Mouse (Mus musculus) liver, embryonic 15.5 days (tissue): ENCODE results near the gene Dock9. TPM values are rescaled to one million over a fixed set of nuclear protein-coding genes. Genes with fewer than 3 reads are reported as not detected.

Source experiments
- ATAC-seq: fragments of 200-750 bp; cut with Nextera tagmentation; 2 replicates; pipeline ENCODE4 v1.8.0; 2017; ENCODE audit warnings: moderate number of reproducible peaks, mild to moderate bottlenecking, moderate library complexity; ENCODE audit not compliant: insufficient read depth
- H3K27ac ChIP-seq: fragments of 300-500 bp; sonication (generic); replicated peaks from 2 replicates; pipeline ENCODE4 v1.5.1; 2015; ENCODE audit warnings: mild to moderate bottlenecking, inconsistent platforms
- H3K27me3 ChIP-seq: fragments of 300-500 bp; sonication (generic); 2 replicates; pipeline ENCODE4 v1.6.1; 2015; ENCODE audit warnings: mild to moderate bottlenecking, inconsistent platforms
- H3K36me3 ChIP-seq: fragments of 300-500 bp; sonication (generic); replicated peaks from 2 replicates; pipeline ENCODE4 v1.6.1; 2015; ENCODE audit warnings: moderate library complexity, mild to moderate bottlenecking, inconsistent platforms
- H3K4me1 ChIP-seq: fragments of 300-500 bp; sonication (generic); replicated peaks from 2 replicates; pipeline ENCODE4 v1.6.1; 2015; ENCODE audit warnings: inconsistent platforms
- H3K4me2 ChIP-seq: fragments of 300-500 bp; sonication (generic); 2 replicates; pipeline ENCODE4 v1.6.1; 2015; ENCODE audit warnings: moderate library complexity, mild to moderate bottlenecking, inconsistent platforms
- H3K4me3 ChIP-seq: fragments of 300-500 bp; sonication (generic); replicated peaks from 2 replicates; pipeline ENCODE4 v1.5.1; 2015; ENCODE audit warnings: mild to moderate bottlenecking, inconsistent platforms
- H3K9ac ChIP-seq: fragments of 300-500 bp; sonication (generic); 2 replicates; pipeline ENCODE4 v1.6.1; 2015; ENCODE audit warnings: moderate library complexity, mild to moderate bottlenecking, inconsistent platforms
- H3K9me3 ChIP-seq: fragments of 300-500 bp; sonication (generic); replicated peaks from 2 replicates; pipeline ENCODE4 v1.6.1; 2016; ENCODE audit warnings: inconsistent platforms
- WGBS: fragments of 180-500 bp; shearing (Covaris S2); methylation state at CpG from one replicate; pipeline ENCODE4 v1.1.7; 2015; ENCODE audit warnings: mixed read lengths; ENCODE audit not compliant: insufficient replicate concordance; 5-methylcytosine and 5-hydroxymethylcytosine counted together
- polyA plus RNA-seq: library from polyadenylated mRNA; unstranded; fragments of >200 nt; fragmentation: Nextera tagmentation; extraction: Ambion mirVana; gene quantifications from 2 replicates; pipeline ENCODE4 v1.2.1, GENCODE M21; 2015

Gene Dock9
- polyA plus RNA-seq, result 1.2 and 1.3 TPM in 2 replicates

DNA sequence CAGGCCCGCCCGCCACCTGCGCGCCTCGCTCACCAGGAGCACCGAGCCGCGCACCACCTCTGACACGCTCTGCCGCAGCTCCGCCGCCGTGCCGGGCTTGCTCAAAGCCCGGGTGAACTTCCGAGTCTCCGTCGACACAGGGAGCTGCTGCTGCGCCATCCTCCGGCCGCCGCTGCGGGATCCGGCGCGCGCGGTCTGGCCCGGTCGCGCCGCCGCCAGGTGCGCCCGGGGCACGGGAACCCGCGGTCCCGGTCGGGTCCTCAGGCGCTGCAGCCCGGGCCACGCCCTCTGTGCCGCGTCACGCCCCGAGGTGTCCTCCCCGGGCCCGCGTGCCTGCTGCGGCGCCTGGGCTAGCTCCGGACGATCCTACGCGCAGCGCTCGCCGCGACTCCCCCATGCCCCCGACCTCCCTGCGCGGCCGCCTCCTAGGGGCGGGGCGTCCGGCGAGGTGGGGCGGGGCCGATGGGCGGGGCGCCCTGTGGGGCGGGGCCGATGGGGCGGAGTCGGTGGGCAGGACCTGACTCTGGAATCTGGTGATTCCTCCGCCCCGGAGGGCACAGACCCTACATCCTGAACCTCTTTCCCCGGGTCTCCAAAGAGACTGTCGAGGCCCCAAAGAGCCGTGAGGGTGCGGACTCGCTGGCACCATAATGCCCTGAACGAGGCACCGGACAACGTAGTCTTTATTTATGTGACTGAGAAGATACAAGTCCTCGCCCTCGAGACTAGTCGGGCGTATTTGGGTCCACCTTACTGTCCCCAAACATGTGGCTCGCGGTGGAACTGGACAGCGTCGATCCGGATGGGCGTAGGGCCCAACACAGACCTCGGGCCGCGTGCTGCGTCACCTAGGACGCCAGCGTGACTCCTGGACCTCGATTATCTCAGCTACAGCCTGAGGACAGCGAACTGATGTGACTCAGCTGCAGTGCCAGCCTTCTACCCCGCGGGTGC is at the start of gene Dock9:
Dock9 (minus strand) TSS at position 381 of the 954 bp plus-strand sequence.
- no peaks in the 10 kb centered on the region for H3K9me3 ChIP-seq
- H3K9ac ChIP-seq, result peak within 1 kb of the TSS; percentile 54
- WGBS, result under 1% methylated on average over 106 of the region's 106 CpGs
- H3K4me1 ChIP-seq, result peaks cover 30% of the 10 kb centered on the region
- H3K27ac ChIP-seq, result peak within 1 kb of the TSS; percentile 81
- peaks cover 26% of the 10 kb centered on the region for H3K27me3 ChIP-seq
- peak within 1 kb of the TSS; percentile 66 for H3K4me3 ChIP-seq
- peak; percentile 84 for ATAC-seq
- no peaks in the 10 kb centered on the region for H3K36me3 ChIP-seq
- H3K4me2 ChIP-seq, result peak within 1 kb of the TSS; percentile 94

DNA sequence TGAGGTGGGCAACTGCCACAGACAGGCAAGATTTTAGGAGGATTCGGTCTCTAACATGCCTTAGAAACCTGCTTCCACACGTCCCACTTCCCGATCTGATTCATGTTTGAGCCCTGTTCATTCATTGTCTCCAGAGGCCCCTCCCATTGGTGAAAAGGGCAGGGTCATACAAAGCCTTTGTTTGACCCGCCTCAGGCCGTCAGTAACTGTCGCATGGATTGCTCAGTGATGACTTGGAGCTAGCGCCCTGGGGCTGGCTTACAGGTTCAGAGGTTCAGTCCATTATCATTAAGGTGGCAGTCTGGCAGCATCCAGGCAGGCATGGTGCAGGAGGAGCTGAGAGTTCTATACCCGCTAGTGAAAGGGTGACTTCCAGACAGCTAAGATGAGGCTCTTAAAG is 46.8 kb upstream of the Dock9 start:
- Histone ChIP-seq H3K27me3 (no peaks in the 10 kb centered on the region; the same call in 1 of the 2 replicates), H3K4me3 (no peak overlapping the region), H3K4me1 (no peaks in the 10 kb centered on the region), H3K9me3 (no peaks in the 10 kb centered on the region), H3K36me3 (no peaks in the 10 kb centered on the region), H3K27ac (no peak overlapping the region), H3K4me2 (no peak overlapping the region), H3K9ac (no peak overlapping the region)
- WGBS, result 61% methylated on average over 8 of the region's 8 CpGs
- ATAC-seq, result no peak

DNA sequence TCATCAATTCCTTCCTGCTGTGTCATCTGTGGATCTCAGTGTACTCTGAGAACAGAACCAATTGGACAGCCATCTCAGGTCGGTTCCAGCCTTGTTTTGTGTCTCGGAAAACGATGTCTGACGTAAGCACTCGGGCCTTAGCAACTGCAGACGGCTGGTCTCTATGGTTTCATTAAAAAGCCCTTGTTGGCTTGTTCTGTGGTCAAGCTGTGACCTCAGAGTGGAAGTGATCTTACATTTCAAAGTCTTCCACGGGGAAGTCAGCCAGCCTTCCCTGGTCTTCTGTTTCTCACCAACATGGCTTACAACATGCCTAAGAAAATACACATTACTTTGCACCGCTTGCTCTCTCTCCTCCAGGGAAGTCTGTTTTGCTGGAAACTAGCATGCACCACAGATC is 42.6 kb upstream of the Dock9 start:
- ATAC-seq, result no peak
- no peak overlapping the region for H3K9ac ChIP-seq
- no peak overlapping the region for H3K4me3 ChIP-seq
- no peaks in the 10 kb centered on the region for H3K4me1 ChIP-seq
- no peaks in the 10 kb centered on the region for H3K9me3 ChIP-seq
- WGBS, result 52% methylated on average over 8 of the region's 8 CpGs
- no peaks in the 10 kb centered on the region for H3K27me3 ChIP-seq
- H3K27ac ChIP-seq, result no peak overlapping the region
- no peak overlapping the region for H3K4me2 ChIP-seq
- no peaks in the 10 kb centered on the region for H3K36me3 ChIP-seq

DNA sequence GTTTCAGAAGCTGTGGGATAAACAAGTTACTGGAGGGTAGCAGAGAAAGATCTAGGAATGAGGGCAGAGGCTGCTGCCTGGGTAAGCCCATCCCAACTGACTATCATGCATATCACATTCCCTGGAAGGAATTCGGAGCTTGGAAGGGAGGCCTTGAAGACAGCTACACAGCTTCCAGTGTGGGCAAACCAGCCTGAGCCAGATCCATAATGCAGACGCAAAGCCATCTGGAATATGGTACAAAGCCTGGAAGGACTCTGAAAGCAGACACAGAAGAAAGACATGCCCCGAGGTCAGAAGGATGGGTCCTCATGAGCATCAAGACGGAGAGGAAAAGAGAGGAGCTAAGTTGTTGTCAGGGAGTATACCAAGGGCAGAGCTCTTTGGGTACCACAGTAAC is 40.5 kb upstream of the Dock9 start:
- H3K36me3 ChIP-seq, result no peaks in the 10 kb centered on the region
- H3K27ac ChIP-seq, result no peak overlapping the region
- no peaks in the 10 kb centered on the region for H3K27me3 ChIP-seq
- H3K4me3 ChIP-seq, result no peak overlapping the region
- WGBS, result 59% methylated on average over 4 of the region's 4 CpGs
- H3K4me1 ChIP-seq, result no peaks in the 10 kb centered on the region
- H3K9me3 ChIP-seq, result no peaks in the 10 kb centered on the region; the same call in 1 of the 2 replicates
- H3K9ac ChIP-seq, result no peak overlapping the region
- ATAC-seq, result no peak
- no peak overlapping the region for H3K4me2 ChIP-seq

GRCm38 (mm10) chr14:121833001-121833520 is 35.4 kb upstream of the Dock9 start:
- Histone ChIP-seq H3K36me3 (no peaks in the 10 kb centered on the region), H3K27me3 (no peaks in the 10 kb centered on the region), H3K4me3 (no peak overlapping the region), H3K9me3 (no peaks in the 10 kb centered on the region; the same call in 1 of the 2 replicates), H3K27ac (no peak overlapping the region), H3K4me1 (no peaks in the 10 kb centered on the region), H3K9ac (no peak overlapping the region), H3K4me2 (no peak overlapping the region)
- no peak for ATAC-seq
- WGBS, result 50% methylated on average over 2 of the region's 2 CpGs

DNA sequence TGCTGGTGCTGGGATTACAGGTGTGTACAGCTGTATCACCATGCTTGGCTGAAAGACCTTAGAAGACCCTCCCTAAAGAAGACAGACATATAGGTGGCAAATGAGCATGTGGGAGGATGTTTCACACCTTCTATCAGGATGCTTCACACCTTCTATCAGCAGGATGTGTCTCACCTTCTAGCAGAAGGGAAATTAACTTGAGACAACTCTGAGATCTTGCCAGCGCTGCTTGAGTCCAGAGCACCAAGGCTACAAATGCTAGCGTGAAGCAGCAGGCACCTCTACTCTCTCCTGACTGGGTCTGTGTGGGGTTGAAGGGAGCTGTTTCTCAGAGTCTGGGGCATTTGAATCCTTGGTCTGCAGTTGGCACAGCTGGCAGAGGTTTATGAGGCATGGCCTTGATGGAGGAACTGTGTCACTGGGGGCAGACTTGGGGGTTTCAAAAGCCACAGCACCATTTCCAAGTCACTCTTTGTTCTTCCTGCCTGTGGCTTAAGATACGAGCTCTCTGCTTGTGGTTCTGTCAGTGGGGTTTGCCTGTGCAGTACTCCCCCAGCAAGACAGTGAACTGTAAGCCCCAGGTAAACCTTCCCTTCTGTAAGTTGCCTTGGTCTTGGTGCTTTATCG is 32.3 kb upstream of the Dock9 start:
- no peak for ATAC-seq
- Histone ChIP-seq H3K4me1 (no peaks in the 10 kb centered on the region), H3K9ac (no peak overlapping the region), H3K27me3 (no peaks in the 10 kb centered on the region), H3K9me3 (no peaks in the 10 kb centered on the region; the same call in 1 of the 2 replicates), H3K36me3 (no peaks in the 10 kb centered on the region), H3K4me2 (no peak overlapping the region), H3K4me3 (no peak overlapping the region), H3K27ac (no peak overlapping the region)
- 58% methylated on average over 4 of the region's 4 CpGs for WGBS

- no peak overlapping the region for H3K4me3 ChIP-seq
Observed at GRCm38 (mm10) chr14:121827091-121827490, 29.5 kb upstream of the Dock9 start.

GRCm38 (mm10) chr14:121825521-121826445 is 28.1 kb upstream of the Dock9 start:
- H3K9me3 ChIP-seq, result no peaks in the 10 kb centered on the region
- no peak for ATAC-seq
- no peak overlapping the region for H3K9ac ChIP-seq
- H3K27ac ChIP-seq, result no peak overlapping the region
- H3K4me1 ChIP-seq, result no peaks in the 10 kb centered on the region
- no peaks in the 10 kb centered on the region for H3K36me3 ChIP-seq
- H3K4me2 ChIP-seq, result no peak overlapping the region
- no peak overlapping the region for H3K4me3 ChIP-seq
- no peaks in the 10 kb centered on the region for H3K27me3 ChIP-seq
- WGBS, result 55% methylated on average over 10 of the region's 10 CpGs

More at GRCm38 (mm10) chr14:121827091-121827490, 29.5 kb upstream of the Dock9 start:
- ATAC-seq, result no peak
- no peak overlapping the region for H3K9ac ChIP-seq
- H3K27me3 ChIP-seq, result no peaks in the 10 kb centered on the region
- WGBS, result 60% methylated on average over 7 of the region's 7 CpGs
- no peaks in the 10 kb centered on the region for H3K4me1 ChIP-seq
- H3K4me2 ChIP-seq, result no peak overlapping the region
- H3K9me3 ChIP-seq, result no peaks in the 10 kb centered on the region
- no peak overlapping the region for H3K27ac ChIP-seq
- H3K36me3 ChIP-seq, result no peaks in the 10 kb centered on the region

DNA sequence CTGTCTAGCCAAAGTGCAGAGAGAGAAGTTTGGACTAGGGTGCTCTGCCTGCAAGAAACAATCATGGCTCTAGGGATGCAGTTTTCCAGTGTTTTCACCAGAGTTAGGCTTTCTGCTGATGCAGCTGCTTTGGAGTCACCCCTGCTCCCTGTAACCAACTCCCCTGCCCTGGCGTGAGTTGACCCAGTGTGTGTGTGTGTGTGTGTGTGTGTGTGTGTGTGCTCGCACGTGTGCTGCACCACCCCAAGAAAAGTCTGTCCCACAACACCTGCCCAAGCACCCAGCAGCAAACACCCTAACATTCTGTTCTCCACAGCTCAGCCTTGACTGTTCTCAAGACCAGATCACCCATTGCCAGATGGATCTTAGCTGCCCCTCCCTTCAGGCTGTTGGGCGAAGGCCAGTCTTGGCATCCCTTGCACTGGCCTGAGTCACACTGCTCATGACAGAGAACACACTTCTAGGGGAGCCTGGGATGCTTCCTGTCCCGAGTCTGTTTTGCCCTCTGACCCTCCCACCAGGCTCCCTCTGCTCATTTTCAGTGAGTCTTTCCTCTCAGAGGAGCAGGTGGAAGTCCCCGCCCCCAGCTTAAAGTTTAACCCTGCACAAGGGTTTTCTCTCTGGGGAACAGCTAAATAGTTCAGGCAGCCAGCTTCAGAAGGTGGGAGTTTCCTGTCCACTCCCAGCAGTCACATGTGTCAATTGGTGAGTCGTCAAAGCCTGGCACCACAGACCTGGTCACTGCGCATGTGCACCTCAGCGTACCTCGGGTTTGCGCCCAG is 26.9 kb upstream of the Dock9 start:
- no peak overlapping the region for H3K4me2 ChIP-seq
- H3K9me3 ChIP-seq, result no peaks in the 10 kb centered on the region
- no peaks in the 10 kb centered on the region for H3K4me1 ChIP-seq
- WGBS, result 55% methylated on average over 11 of the region's 11 CpGs
- H3K27me3 ChIP-seq, result no peaks in the 10 kb centered on the region
- no peak overlapping the region for H3K27ac ChIP-seq
- no peak overlapping the region for H3K4me3 ChIP-seq
- ATAC-seq, result peak; percentile 71
- no peak overlapping the region for H3K9ac ChIP-seq
- H3K36me3 ChIP-seq, result no peaks in the 10 kb centered on the region

DNA sequence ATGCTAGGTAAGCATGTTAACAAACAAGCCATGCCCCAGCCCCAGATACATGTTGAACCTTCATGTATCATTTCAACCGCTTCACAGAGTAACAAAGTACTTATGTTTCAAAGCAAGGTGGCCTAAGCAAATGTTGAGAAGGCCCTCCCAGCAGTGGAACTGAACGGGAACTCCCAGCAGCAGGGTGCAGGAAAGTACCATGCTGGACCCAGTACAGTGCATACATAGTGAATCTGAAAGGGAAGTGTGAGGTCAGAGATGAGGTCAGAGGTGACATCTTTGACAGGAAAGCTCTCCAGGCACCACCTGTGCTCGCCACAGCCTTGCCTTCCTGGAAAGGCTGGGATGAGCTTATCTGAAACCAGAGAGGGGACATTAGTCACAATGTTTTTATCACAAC is 25.4 kb upstream of the Dock9 start:
- no peaks in the 10 kb centered on the region for H3K36me3 ChIP-seq
- H3K4me2 ChIP-seq, result no peak overlapping the region
- H3K9ac ChIP-seq, result no peak overlapping the region
- no peak overlapping the region for H3K27ac ChIP-seq
- H3K4me1 ChIP-seq, result no peaks in the 10 kb centered on the region
- 56% methylated on average over 3 of the region's 3 CpGs for WGBS
- H3K27me3 ChIP-seq, result no peaks in the 10 kb centered on the region
- H3K9me3 ChIP-seq, result no peaks in the 10 kb centered on the region
- no peak for ATAC-seq
- no peak overlapping the region for H3K4me3 ChIP-seq
